Comparison of ENCODE assay signal across 7 mouse cellular contexts in genomic region chr3:30994859-30995258, GRCm38 (mm10). TPM values are rescaled to one million over a fixed set of nuclear protein-coding genes. Genes with fewer than 3 reads are reported as not detected.
DNase-seq lines count a peak whose midpoint lies in the region; ATAC-seq and TF ChIP-seq lines count a peak whose summit lies in the region.

No protein-coding gene starts in this region.

- no peaks in the 10 kb centered on the region for H3K27me3 ChIP-seq in megakaryocyte, embryonic 14.5 days (replicated peaks)
- no peaks in the 10 kb centered on the region for H3K27me3 ChIP-seq in limb, embryonic 13.5 days
- H3K27me3 ChIP-seq in stomach, embryonic 16.5 days (ENCODE audit: control insufficient read depth, insufficient read depth, low read length): no peaks in the 10 kb centered on the region

- H3K9ac ChIP-seq in limb, embryonic 13.5 days: peak overlapping the region; percentile 92; the same call in 1 of the 2 replicates
- peak overlapping the region; percentile 91 for H3K9ac ChIP-seq in stomach, embryonic 16.5 days (ENCODE audit: low read length)

- TF ChIP-seq POLR2A in embryonic fibroblast, embryonic 13.5 days (IDR thresholded peaks at IDR 0.05; ENCODE audit: low read depth, low read length): no peak

- H3K4me3 ChIP-seq in megakaryocyte, embryonic 14.5 days (replicated peaks): peak overlapping the region; percentile 94
- H3K4me3 ChIP-seq in embryonic fibroblast, embryonic 13.5 days (ENCODE audit: insufficient read depth, low read length): peak overlapping the region; percentile 16; the same call in 1 of the 2 replicates
- peak overlapping the region; percentile 85 for H3K4me3 ChIP-seq in limb, embryonic 13.5 days
- H3K4me3 ChIP-seq in stomach, embryonic 16.5 days (replicated peaks; ENCODE audit: low read length): peak overlapping the region; percentile 93

- peak overlapping the region; percentile 1; the same call in 1 of the 2 replicates for H3K27ac ChIP-seq in embryonic fibroblast, embryonic 13.5 days (ENCODE audit: insufficient read depth, low read length)
- no peak overlapping the region; the same call in 1 of the 2 replicates for H3K27ac ChIP-seq in limb, embryonic 13.5 days
- 0 out of 2 replicates have a peak overlapping the region, but pooled peaks have one; percentile 70 for H3K27ac ChIP-seq in stomach, embryonic 16.5 days (ENCODE audit: low read length)

- H3K9me3 ChIP-seq in megakaryocyte, embryonic 14.5 days: no peaks in the 10 kb centered on the region
- no peaks in the 10 kb centered on the region for H3K9me3 ChIP-seq in limb, embryonic 13.5 days
- no peaks in the 10 kb centered on the region for H3K9me3 ChIP-seq in stomach, embryonic 16.5 days (replicated peaks; ENCODE audit: control insufficient read depth, low read length)

- peak overlapping the region; percentile 74 for H3K4me2 ChIP-seq in limb, embryonic 13.5 days (replicated peaks)
- peak overlapping the region; percentile 57 for H3K4me2 ChIP-seq in stomach, embryonic 16.5 days (ENCODE audit: low read depth, low read length)

- no peak for DNase-seq in adrenal gland, postnatal 36 days
- no peak for DNase-seq in urinary bladder, adult 2 months (ENCODE audit: low spot score)

- H3K4me1 ChIP-seq in megakaryocyte, embryonic 14.5 days: peaks cover 39% of the 10 kb centered on the region
- peaks cover 3% of the 10 kb centered on the region; the same call in 1 of the 2 replicates for H3K4me1 ChIP-seq in embryonic fibroblast, embryonic 13.5 days (ENCODE audit: control insufficient read depth, insufficient read depth, low read length)
- peaks cover 35% of the 10 kb centered on the region for H3K4me1 ChIP-seq in limb, embryonic 13.5 days
- H3K4me1 ChIP-seq in stomach, embryonic 16.5 days (ENCODE audit: control insufficient read depth, insufficient read depth, low read length): peaks cover 22% of the 10 kb centered on the region

- TF ChIP-seq CTCF in embryonic fibroblast, embryonic 13.5 days (IDR thresholded peaks at IDR 0.05; ENCODE audit: borderline replicate concordance, insufficient read depth, low read length): no peak

- no peaks in the 10 kb centered on the region for H3K36me3 ChIP-seq in megakaryocyte, embryonic 14.5 days (replicated peaks; ENCODE audit: low read length)
- no peaks in the 10 kb centered on the region for H3K36me3 ChIP-seq in limb, embryonic 13.5 days
- H3K36me3 ChIP-seq in stomach, embryonic 16.5 days (ENCODE audit: control insufficient read depth, insufficient read depth, low read length): no peaks in the 10 kb centered on the region

- no peak for ATAC-seq in megakaryocyte, adult 5-6 weeks (ENCODE audit: poor library complexity, severe bottlenecking)
- ATAC-seq in limb, embryonic 13.5 days (ENCODE audit: low FRiP score, low read depth): no peak
- no peak for ATAC-seq in stomach, embryonic 16.5 days (ENCODE audit: insufficient read depth, low FRiP score)

- 23% methylated on average over 6 of the region's 6 CpGs for WGBS in limb, embryonic 13.5 days
- WGBS in stomach, embryonic 16.5 days: 18% methylated on average over 6 of the region's 6 CpGs

RNA-seq across cellular contexts. Expression of gene Prkci, which starts 0.7 kb away (rescaled TPM):
- polyA plus RNA-seq in megakaryocyte, embryonic 14.5 days (2012; ENCODE audit: insufficient read depth, low replicate concordance): 1.0 TPM in 1 of 2 replicates, not detected in the other
- total RNA-seq in megakaryocyte, adult 5-6 weeks (2015): 18.8 and 19.9 TPM in 2 replicates
- total RNA-seq in megakaryocyte, adult 5-6 weeks (2017): 12.4 and 14.7 TPM in 2 replicates
- polyA plus RNA-seq in embryonic fibroblast, embryonic 13.5 days (2011; ENCODE audit: insufficient read length, low read depth, missing spikeins): 110 and 120 TPM in 2 replicates
- 34.0 and 35.5 TPM in 2 replicates for polyA plus RNA-seq in limb, embryonic 13.5 days (2015; fragmentation: Nextera tagmentation; extraction: Ambion mirVana)
- 40.3 and 41.9 TPM in 2 replicates for polyA plus RNA-seq in stomach, embryonic 16.5 days (2015; fragmentation: Nextera tagmentation; extraction: Ambion mirVana)
- 10 to 100 TPM; 43.2 to 56.1 TPM for total RNA-seq in adrenal gland, postnatal 36 days (2021)
- polyA plus RNA-seq in urinary bladder, adult 2 months (2012; rRNA removed): 59.5 and 76.8 TPM in 2 replicates

RNA-seq across cellular contexts. Expression of gene Phc3, which starts 25.6 kb away (rescaled TPM):
- polyA plus RNA-seq in megakaryocyte, embryonic 14.5 days (2012; ENCODE audit: insufficient read depth, low replicate concordance): 0.60 and 0.92 TPM in 2 replicates
- total RNA-seq in megakaryocyte, adult 5-6 weeks (2015): 31.0 and 31.1 TPM in 2 replicates
- total RNA-seq in megakaryocyte, adult 5-6 weeks (2017): 17.3 and 20.4 TPM in 2 replicates
- 32.6 and 37.3 TPM in 2 replicates for polyA plus RNA-seq in embryonic fibroblast, embryonic 13.5 days (2011; ENCODE audit: insufficient read length, low read depth, missing spikeins)
- polyA plus RNA-seq in limb, embryonic 13.5 days (2015; fragmentation: Nextera tagmentation; extraction: Ambion mirVana): 7.8 and 7.9 TPM in 2 replicates
- 6.2 and 6.8 TPM in 2 replicates for polyA plus RNA-seq in stomach, embryonic 16.5 days (2015; fragmentation: Nextera tagmentation; extraction: Ambion mirVana)
- 10 to 100 TPM; 31.3 to 35.2 TPM for total RNA-seq in adrenal gland, postnatal 36 days (2021)
- 20.9 and 25.0 TPM in 2 replicates for polyA plus RNA-seq in urinary bladder, adult 2 months (2012; rRNA removed)

Comparison
In these comparisons a context has a peak if more than half of its experiments do, and no peak if none do; other contexts are left out.
1. H3K4me3 ChIP-seq: peak in every context shown above with its lines; median percentile 94 in megakaryocyte, embryonic 14.5 days; 93 in stomach, embryonic 16.5 days; 85 in limb, embryonic 13.5 days; 16 in embryonic fibroblast, embryonic 13.5 days.
2. RNA of gene Prkci, which starts 0.7 kb away (polyA plus RNA-seq): 110 to 120 TPM in embryonic fibroblast, embryonic 13.5 days, 59.5 to 76.8 TPM in urinary bladder, adult 2 months, 40.3 to 41.9 TPM in stomach, embryonic 16.5 days and 34.0 to 35.5 TPM in limb, embryonic 13.5 days; 1.0 TPM in megakaryocyte, embryonic 14.5 days; every median in the first group is over 10 times any median in the second.